Mouse (Mus musculus) CH12.LX (cell line): ENCODE results near the gene Larp1.

Experiments used
- CTCF ChIP-seq, 2 experiments: IDR thresholded peaks in 1 of 2; conservative IDR thresholded peaks in 1 of 2; 2 replicates each; pipeline ENCODE4 v1.5.1; 2011 to 2012; ENCODE audit warnings: low read depth in 2 of 2, low read length in 2 of 2, improper control_type of control experiment in 1 of 2, inconsistent platforms in 1 of 2, mild to moderate bottlenecking in 1 of 2, moderate library complexity in 1 of 2
- EP300 ChIP-seq: IDR thresholded peaks from 2 replicates; pipeline ENCODE4 v1.6.1; 2011; ENCODE audit warnings: low read length, improper control_type of control experiment
- GABPA ChIP-seq: IDR thresholded peaks from 2 replicates; pipeline ENCODE4 v1.6.1; 2012; ENCODE audit warnings: low read depth, low read length, improper control_type of control experiment, inconsistent platforms; ENCODE audit not compliant: insufficient replicate concordance
- USF2 ChIP-seq: conservative IDR thresholded peaks from 2 replicates; pipeline ENCODE4 v1.6.1; 2011; ENCODE audit warnings: low read depth, low read length, improper control_type of control experiment

DNA sequence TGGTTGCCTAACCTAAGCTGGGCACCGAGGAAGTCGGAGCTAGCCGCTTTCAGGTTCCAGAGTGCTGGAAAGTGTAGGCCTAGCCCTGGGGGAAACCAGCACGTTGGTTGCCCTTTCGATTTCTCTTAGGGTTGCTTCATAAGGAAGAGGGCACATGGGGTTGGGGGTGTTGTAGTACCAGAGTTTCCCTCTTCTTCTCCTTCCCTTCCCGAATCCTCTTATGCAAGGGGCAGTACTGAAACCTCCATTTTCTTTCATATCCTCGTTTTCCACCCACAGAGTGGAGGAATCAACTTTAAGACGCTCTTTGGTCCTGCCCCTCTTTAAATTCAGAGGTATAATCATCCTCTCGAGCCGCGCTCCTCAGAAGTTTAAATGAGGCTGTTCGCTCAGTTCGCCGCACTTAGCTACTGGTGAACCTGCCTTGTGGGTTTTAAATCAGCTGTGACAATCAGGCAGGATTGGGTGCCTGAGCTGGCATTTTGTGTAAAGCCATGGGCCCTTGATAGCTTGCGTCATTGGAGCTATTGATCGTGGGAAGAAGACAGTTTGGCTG is 1.4 kb downstream of the Larp1 start:
- TF ChIP-seq GABPA: no peak
- no peak for TF ChIP-seq CTCF (conservative IDR thresholded peaks at IDR 0.05 in 1 of 2, IDR thresholded peaks at IDR 0.05 in 1 of 2; ENCODE audit: low read depth in 2 of 2, low read length in 2 of 2)
- TF ChIP-seq EP300: no peak
- no peak for TF ChIP-seq USF2
